In genomic region chr12:116056112-116056511, GRCm38 (mm10) we compare ENCODE assay signal across 24 mouse cellular contexts. TPM values are rescaled to one million over a fixed set of nuclear protein-coding genes. Genes with fewer than 3 reads are reported as not detected.
DNase-seq lines count a peak whose midpoint lies in the region; ATAC-seq lines count a peak whose summit lies in the region.
"Had no signal": no experiment of that assay in that cellular context is flagged by ENCODE, and none has a peak within 500 bp of the region (broad histone marks: within the 10 kb centered on the region; RNA-seq: fewer than 3 reads in every experiment).

No protein-coding gene starts in this region.

- H3K4me3 ChIP-seq in megakaryocyte, embryonic 14.5 days (replicated peaks): peak overlapping the region; percentile 42
- no peak overlapping the region for H3K4me3 ChIP-seq in kidney, embryonic 16.5 days (ENCODE audit: low read length)
- H3K4me3 ChIP-seq: embryonic facial prominence, embryonic 13.5 days; embryonic facial prominence, embryonic 15.5 days; erythroblast, embryonic 14.5 days; forebrain, embryonic 13.5 days; forebrain, embryonic 15.5 days had no signal

- WGBS in kidney, embryonic 16.5 days: 94% methylated on average over 3 of the region's 3 CpGs

- no peak for ATAC-seq in megakaryocyte, adult 5-6 weeks (ENCODE audit: poor library complexity, severe bottlenecking)
- peak; percentile 54 for ATAC-seq in activated CD4-positive, CD25-positive, alpha-beta regulatory T cell, adult 4 months
- ATAC-seq in inflammation-experienced regulatory T-cells, adult 6 months: peak; percentile 41
- no peak for ATAC-seq in kidney, embryonic 16.5 days (ENCODE audit: low FRiP score, low TSS enrichment)
- ATAC-seq: forebrain, embryonic 13.5 days; forebrain, embryonic 15.5 days; forebrain, postnatal 0 days; Patski had no signal

- H3K9me3 ChIP-seq in megakaryocyte, embryonic 14.5 days: peaks cover 26% of the 10 kb centered on the region
- peaks cover 39% of the 10 kb centered on the region for H3K9me3 ChIP-seq in kidney, embryonic 16.5 days (ENCODE audit: low read length)

- no peak overlapping the region for H3K4me2 ChIP-seq in kidney, embryonic 16.5 days (replicated peaks; ENCODE audit: low read depth, low read length)
- H3K4me2 ChIP-seq: embryonic facial prominence, embryonic 13.5 days; embryonic facial prominence, embryonic 15.5 days; forebrain, embryonic 13.5 days; forebrain, embryonic 15.5 days had no signal

- no peak overlapping the region for H3K27ac ChIP-seq in kidney, embryonic 16.5 days (ENCODE audit: low read length)
- H3K27ac ChIP-seq: embryonic facial prominence, embryonic 13.5 days; embryonic facial prominence, embryonic 15.5 days; forebrain, embryonic 13.5 days; forebrain, embryonic 15.5 days had no signal

- no peak for DNase-seq in urinary bladder, postnatal 36 days (ENCODE audit: low spot score in 2 of 2)
- DNase-seq: adrenal gland, adult 2 months; adrenal gland, postnatal 10 days; adrenal gland, postnatal 25 days; cerebellum, adult 11 months; cerebellum, adult 18-20 months; cerebellum, adult 8-10 months; cerebellum, postnatal 10 days; cerebellum, postnatal 36 days; embryo, embryonic 11 days; forebrain, postnatal 0 days had no signal

- peaks cover 91% of the 10 kb centered on the region for H3K36me3 ChIP-seq in megakaryocyte, embryonic 14.5 days (replicated peaks; ENCODE audit: low read length)
- H3K36me3 ChIP-seq in kidney, embryonic 16.5 days (ENCODE audit: insufficient read depth, low read length): peaks cover 61% of the 10 kb centered on the region

- no peak overlapping the region for H3K9ac ChIP-seq in kidney, embryonic 16.5 days (replicated peaks; ENCODE audit: low read length)
- H3K9ac ChIP-seq: embryonic facial prominence, embryonic 13.5 days; embryonic facial prominence, embryonic 15.5 days; forebrain, embryonic 13.5 days; forebrain, embryonic 15.5 days; forebrain, postnatal 0 days had no signal

- peaks cover 11% of the 10 kb centered on the region for H3K4me1 ChIP-seq in megakaryocyte, embryonic 14.5 days
- H3K4me1 ChIP-seq in kidney, embryonic 16.5 days (ENCODE audit: insufficient read depth, low read length): no peaks in the 10 kb centered on the region
- H3K4me1 ChIP-seq: embryonic facial prominence, embryonic 13.5 days; embryonic facial prominence, embryonic 15.5 days; forebrain, embryonic 13.5 days; forebrain, embryonic 15.5 days had no signal

- H3K27me3 ChIP-seq in megakaryocyte, embryonic 14.5 days (replicated peaks): no peaks in the 10 kb centered on the region
- H3K27me3 ChIP-seq in kidney, embryonic 16.5 days (ENCODE audit: insufficient read depth, low read length): no peaks in the 10 kb centered on the region
- H3K27me3 ChIP-seq: CH12.LX; embryonic facial prominence, embryonic 13.5 days; embryonic facial prominence, embryonic 15.5 days; forebrain, embryonic 13.5 days; forebrain, embryonic 15.5 days; Patski had no signal

RNA-seq across cellular contexts. Expression of gene Zfp386, which starts 8.6 kb away (rescaled TPM):
- 0.65 TPM in 1 of 2 replicates, not detected in the other for polyA plus RNA-seq in megakaryocyte, embryonic 14.5 days (2012; ENCODE audit: insufficient read depth, low replicate concordance)
- total RNA-seq in megakaryocyte, adult 5-6 weeks (2015): 54.7 and 57.5 TPM in 2 replicates
- total RNA-seq in megakaryocyte, adult 5-6 weeks (2017): 37.5 and 51.5 TPM in 2 replicates
- 10 to 100 TPM; 52.8 to 59.0 TPM for polyA plus RNA-seq in activated CD4-positive, CD25-positive, alpha-beta regulatory T cell, adult 4 months (2017; shearing (Covaris generic))
- 10 to 100 TPM; 45.2 to 60.0 (median 50.7) TPM for polyA plus RNA-seq in inflammation-experienced regulatory T-cells, adult 6 months (2017; shearing (Covaris generic))
- 46.9 and 51.8 TPM in 2 replicates for polyA plus RNA-seq in kidney, embryonic 16.5 days (2015; fragmentation: Nextera tagmentation; extraction: Ambion mirVana)

RNA-seq across cellular contexts. Expression of gene Vipr2, which starts 21.4 kb away (rescaled TPM):
- 0.47 TPM in 1 of 2 replicates, not detected in the other for polyA plus RNA-seq in megakaryocyte, embryonic 14.5 days (2012; ENCODE audit: insufficient read depth, low replicate concordance)
- 0.31 and 1.4 TPM in 2 replicates for total RNA-seq in megakaryocyte, adult 5-6 weeks (2015)
- 0.07 TPM in 1 of 2 replicates, not detected in the other for total RNA-seq in megakaryocyte, adult 5-6 weeks (2017)
- polyA plus RNA-seq in activated CD4-positive, CD25-positive, alpha-beta regulatory T cell, adult 4 months (2017; shearing (Covaris generic)): under 1 TPM; 0.50 to 0.99 TPM
- 1 to 10 TPM in 2 of 3 experiments, under 1 TPM in 1; 0.41 to 3.5 (median 2.1) TPM for polyA plus RNA-seq in inflammation-experienced regulatory T-cells, adult 6 months (2017; shearing (Covaris generic))
- polyA plus RNA-seq in kidney, embryonic 16.5 days (2015; fragmentation: Nextera tagmentation; extraction: Ambion mirVana): 0.92 and 1.2 TPM in 2 replicates
- polyA plus RNA-seq: erythroblast, embryonic 14.5 days; G1E had no signal

Comparison
In these comparisons a context has a peak if more than half of its experiments do, and no peak if none do; other contexts are left out.
1. ATAC-seq: peak in activated CD4-positive, CD25-positive, alpha-beta regulatory T cell, adult 4 months (single experiment) and inflammation-experienced regulatory T-cells, adult 6 months (single experiment); none in megakaryocyte, adult 5-6 weeks (single experiment) and kidney, embryonic 16.5 days (single experiment).
2. RNA of gene Zfp386, which starts 8.6 kb away (polyA plus RNA-seq): 52.8 to 59.0 TPM in activated CD4-positive, CD25-positive, alpha-beta regulatory T cell, adult 4 months, 45.2 to 60.0 TPM in inflammation-experienced regulatory T-cells, adult 6 months and 46.9 to 51.8 TPM in kidney, embryonic 16.5 days; 0.65 TPM in megakaryocyte, embryonic 14.5 days; every median in the first group is over 10 times any median in the second.